Mouse (Mus musculus) CD8-positive naive resting alpha-beta T cell, adult 2 months (primary cell): ENCODE results near the gene Slc25a39.
"Not testable (repeated sequence)": the region's sequence is repeated elsewhere in the genome, so short reads cannot be mapped to it uniquely, and the experiment has no call there.

Source experiments
- DNase-seq, 2 experiments: peaks; one replicate each; pipeline ENCODE4 v3.0.0; 2022; ENCODE audit warnings: low read depth in 2 of 2, low spot score in 2 of 2

Slc25a39 gene

GRCm38 (mm10) chr11:102398007-102398825 lies 9.5 kb downstream of the Slc25a39 start:
- no peak for DNase-seq

DNA sequence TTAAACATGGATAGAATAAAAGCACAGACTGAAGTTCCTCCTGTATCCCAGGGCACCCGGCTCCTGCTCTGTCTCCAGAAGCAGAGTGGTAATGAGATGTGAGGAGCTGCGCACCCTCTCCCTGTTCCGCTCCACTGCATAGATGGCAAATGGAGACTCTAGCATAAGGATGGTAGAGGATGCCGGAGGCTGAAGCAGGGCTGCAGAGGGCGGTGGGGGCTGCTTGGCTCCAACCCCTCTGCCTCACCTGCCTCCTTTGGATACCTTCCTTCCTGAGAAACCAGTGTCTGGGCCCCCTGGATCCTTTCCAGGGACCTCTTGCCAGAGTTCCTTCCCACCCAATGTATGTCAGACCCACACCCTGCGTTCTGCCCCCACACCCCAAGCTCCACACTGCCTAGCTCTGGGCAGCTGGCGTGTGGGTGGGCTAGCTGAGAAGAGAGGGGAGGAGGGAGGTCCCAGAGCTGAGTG lies 11.0 kb downstream of the Slc25a39 start:
- DNase-seq, result no peak

GRCm38 (mm10) chr11:102396263-102396662 lies 11.5 kb downstream of the Slc25a39 start:
- DNase-seq, result no peak

DNA sequence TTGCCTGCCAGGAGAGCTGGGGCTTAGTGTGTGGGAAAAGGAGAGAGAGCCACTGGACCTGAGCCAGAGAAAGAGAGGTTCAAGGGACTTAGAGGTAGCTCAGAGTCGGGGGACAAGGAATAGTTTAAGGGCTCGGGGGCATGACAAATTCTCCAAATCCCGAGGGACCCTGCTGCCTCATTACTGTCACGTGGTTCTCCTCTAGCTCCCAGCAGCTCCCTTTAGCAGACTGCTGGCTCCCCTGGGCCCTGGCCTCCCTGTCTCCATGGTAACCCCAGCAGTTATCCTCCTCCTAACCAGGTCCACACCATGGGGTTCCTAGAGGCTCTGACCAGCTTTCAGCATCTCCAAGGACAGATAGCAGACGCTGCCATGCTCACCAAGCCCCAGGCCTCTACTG lies 12.5 kb downstream of the Slc25a39 start:
- no peak for DNase-seq

- DNase-seq, result no peak
Measured at GRCm38 (mm10) chr11:102394421-102395124, 13.2 kb downstream of the Slc25a39 start.

DNA sequence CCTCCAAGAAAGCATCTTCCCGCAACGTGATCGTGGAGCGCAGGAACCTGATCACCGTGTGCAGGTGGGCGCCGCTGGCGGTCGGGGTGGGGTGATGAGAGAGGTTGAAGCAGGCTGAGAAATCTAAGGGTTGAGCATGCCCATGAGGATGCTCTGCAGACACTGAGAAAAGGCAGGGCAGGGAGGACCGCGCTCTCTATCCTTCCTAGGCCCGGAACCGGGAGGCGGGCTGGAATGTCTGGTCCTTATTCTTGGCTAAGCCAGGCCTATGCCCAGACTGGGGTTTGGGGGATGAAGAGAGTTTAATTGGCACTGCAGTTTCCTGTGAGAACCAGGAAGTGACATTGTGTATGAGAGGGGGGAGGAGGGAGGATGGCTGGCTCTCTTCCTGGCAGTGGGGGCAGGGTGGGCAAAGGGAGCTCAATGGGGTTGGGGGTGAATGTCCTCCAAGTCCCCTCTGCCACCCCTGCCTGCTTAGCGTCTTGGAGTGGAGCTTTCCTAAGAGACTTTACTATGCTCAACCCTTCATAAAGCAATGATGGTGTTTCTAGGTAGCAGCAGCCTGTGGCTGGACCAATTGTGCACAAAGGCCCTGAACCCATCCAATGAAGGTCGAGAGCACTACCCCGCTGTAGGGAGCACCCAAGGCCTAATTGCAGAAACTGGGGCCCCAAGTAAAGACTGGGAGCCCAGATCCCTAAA lies 13.9 kb downstream of the Slc25a39 start:
- DNase-seq, result no peak

- DNase-seq, result peak; percentile 47 to 64
Measured at GRCm38 (mm10) chr11:102393238-102393634, 14.5 kb downstream of the Slc25a39 start, which contains the start of gene Rundc3a. Gene Rundc3a, plus strand, starts transcription at chr11:102393403.

- DNase-seq, result no peak
Measured at GRCm38 (mm10) chr11:102392441-102393237, 15.1 kb downstream of the Slc25a39 start.

- not testable (repeated sequence) for DNase-seq
Measured at GRCm38 (mm10) chr11:102389436-102389835, 18.3 kb downstream of the Slc25a39 start.

- DNase-seq, result no peak
Measured at GRCm38 (mm10) chr11:102386121-102386520, 21.6 kb downstream of the Slc25a39 start.

GRCm38 (mm10) chr11:102385075-102385474 lies 22.7 kb downstream of the Slc25a39 start:
- DNase-seq, result no peak

- no peak for DNase-seq
Measured at GRCm38 (mm10) chr11:102384418-102384817, 23.3 kb downstream of the Slc25a39 start.

GRCm38 (mm10) chr11:102383365-102384136 lies 24.2 kb downstream of the Slc25a39 start:
- DNase-seq, result no peak

GRCm38 (mm10) chr11:102382794-102383193 lies 25.0 kb downstream of the Slc25a39 start:
- DNase-seq, result no peak

DNA sequence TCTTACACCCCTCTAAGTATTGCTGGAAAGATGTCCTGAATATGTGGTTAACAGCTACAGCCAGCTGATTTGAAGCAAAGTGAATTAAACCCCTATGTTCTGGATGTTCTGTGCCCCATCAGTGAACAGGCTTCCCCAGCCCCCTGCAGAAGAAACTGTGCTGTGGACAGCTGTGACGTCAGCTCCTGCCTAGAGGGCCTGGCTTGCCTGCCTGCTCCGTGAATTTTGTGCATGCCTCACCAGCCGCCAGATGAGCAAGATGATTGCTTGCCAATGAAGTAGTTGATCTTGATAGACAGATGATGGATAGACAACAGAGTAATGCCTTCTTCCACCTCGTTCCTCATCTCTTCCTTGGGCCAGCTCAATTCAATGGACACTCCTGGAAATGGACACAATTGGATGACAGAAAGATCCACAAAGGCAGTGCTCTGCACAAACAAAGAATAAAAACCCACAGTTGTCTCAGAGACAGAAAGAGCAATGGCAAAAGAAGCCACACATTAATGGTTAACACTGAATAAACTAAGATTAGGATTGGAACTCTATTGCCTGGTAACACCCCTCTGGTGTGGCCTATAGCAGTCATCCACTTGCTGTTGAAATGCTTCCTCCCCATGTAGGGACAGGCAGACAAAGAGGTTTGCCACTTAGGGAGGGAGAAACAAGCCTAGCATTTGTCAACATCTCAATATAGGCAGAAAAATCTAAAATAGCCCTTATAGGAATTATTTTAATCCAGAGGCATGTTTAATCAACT lies 26.2 kb downstream of the Slc25a39 start:
- DNase-seq, result no peak

GRCm38 (mm10) chr11:102380091-102380490 lies 27.7 kb downstream of the Slc25a39 start:
- DNase-seq, result no peak

DNA sequence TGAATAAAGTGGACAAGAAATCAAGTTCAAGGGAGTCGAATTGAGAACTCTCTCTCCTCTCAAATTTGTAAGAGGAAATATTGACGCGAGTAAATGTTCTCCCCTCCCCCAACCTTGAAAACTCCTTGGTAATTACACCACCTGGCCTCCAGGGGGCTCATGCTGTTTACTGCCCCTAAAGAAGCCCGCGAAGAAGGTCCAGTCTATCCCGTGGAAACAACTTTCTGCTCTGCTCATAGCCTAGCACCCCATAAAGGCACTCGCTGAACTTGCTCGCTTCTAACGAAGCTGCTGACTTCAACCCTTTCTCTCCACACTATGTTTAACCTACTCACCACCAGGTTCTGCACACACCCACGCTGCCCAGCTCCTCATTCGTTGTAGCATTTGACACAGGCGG lies 30.6 kb downstream of the Slc25a39 start:
- peak in 1 of 2 experiments; percentile 1 for DNase-seq

GRCm38 (mm10) chr11:102376196-102376835 lies 31.4 kb downstream of the Slc25a39 start:
- DNase-seq, result no peak
